Mouse (Mus musculus) intestine, postnatal 0 days (tissue): ENCODE results near the gene Etv6. TPM values are rescaled to one million over a fixed set of nuclear protein-coding genes. Genes with fewer than 3 reads are reported as not detected.
A peak's percentile ranks its signal among the peaks of the same experiment; 100 is the strongest.

Experiments
- ATAC-seq: fragments of 200-750 bp; cut with Nextera tagmentation; 2 replicates; pipeline ENCODE4 v1.8.0; 2017; ENCODE audit warnings: mild to moderate bottlenecking, moderate TSS enrichment, moderate library complexity
- H3K27ac ChIP-seq: fragments of 300-500 bp; sonication (generic); 2 replicates; pipeline ENCODE4 v1.5.1; 2014; ENCODE audit warnings: mild to moderate bottlenecking, low read depth, low read length, moderate library complexity
- H3K27me3 ChIP-seq: fragments of 300-500 bp; sonication (generic); replicated peaks from 2 replicates; pipeline ENCODE4 v1.6.1; 2014; ENCODE audit warnings: low read length, mixed read lengths; ENCODE audit not compliant: control insufficient read depth, insufficient read depth
- H3K36me3 ChIP-seq: fragments of 300-500 bp; sonication (generic); 2 replicates; pipeline ENCODE4 v1.6.1; 2014; ENCODE audit warnings: mild to moderate bottlenecking, moderate library complexity; ENCODE audit not compliant: control insufficient read depth, insufficient read depth
- H3K4me1 ChIP-seq: fragments of 300-500 bp; sonication (generic); replicated peaks from 2 replicates; pipeline ENCODE4 v1.6.1; 2014; ENCODE audit warnings: antibody characterized with exemption, low read length, mixed read lengths; ENCODE audit not compliant: control insufficient read depth, insufficient read depth
- H3K4me2 ChIP-seq: fragments of 300-500 bp; sonication (generic); replicated peaks from 2 replicates; pipeline ENCODE4 v1.6.1; 2014; ENCODE audit warnings: low read depth, mild to moderate bottlenecking, moderate library complexity
- H3K4me3 ChIP-seq: fragments of 300-500 bp; sonication (generic); 2 replicates; pipeline ENCODE4 v1.5.1; 2014; ENCODE audit warnings: low read depth, low read length
- H3K9ac ChIP-seq: fragments of 300-500 bp; sonication (generic); 2 replicates; pipeline ENCODE4 v1.6.1; 2014; ENCODE audit warnings: mild to moderate bottlenecking, low read depth, low read length
- H3K9me3 ChIP-seq: fragments of 300-500 bp; sonication (generic); 2 replicates; pipeline ENCODE4 v1.6.1; 2016; ENCODE audit warnings: mixed run types; ENCODE audit not compliant: control insufficient read depth
- CTCF ChIP-seq: sonication (generic); IDR thresholded peaks from 2 replicates; pipeline ENCODE4 v1.5.1; 2016; ENCODE audit warnings: low read depth, mild to moderate bottlenecking, control low read depth, antibody characterized with exemption, moderate library complexity
- WGBS: fragments of 180-500 bp; shearing (Covaris S2); extraction: QIAGEN DNeasy Blood & Tissue Kit; methylation state at CpG from one replicate; pipeline ENCODE4 v1.1.7; 2014; 5-methylcytosine and 5-hydroxymethylcytosine counted together
- polyA plus RNA-seq: library from polyadenylated mRNA; unstranded; fragments of >200 nt; fragmentation: Nextera tagmentation; extraction: Ambion mirVana; gene quantifications from 2 replicates; pipeline ENCODE4 v1.2.1, GENCODE M21; 2015

Etv6 gene
- polyA plus RNA-seq, 1 experiment from 2014 or later, result 7.8 TPM

DNA sequence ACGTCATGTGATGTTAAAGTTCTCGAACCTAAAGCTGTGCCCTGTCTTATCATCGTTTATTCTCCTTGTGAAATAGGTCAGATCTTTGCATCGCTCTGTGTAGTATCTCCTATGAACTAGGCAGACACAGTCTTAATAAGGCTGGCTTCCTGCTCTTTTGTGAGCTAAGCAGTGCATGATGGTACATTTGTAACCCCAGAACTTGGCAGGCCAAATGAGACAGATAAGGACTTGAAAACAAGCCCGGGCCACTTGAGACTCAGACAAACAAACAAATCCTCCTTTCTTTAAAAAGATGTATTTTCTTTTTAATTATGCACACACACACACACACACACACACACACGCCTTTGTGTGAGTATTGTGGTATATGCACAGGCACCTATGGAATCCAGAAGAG is 42.5 kb downstream of the Etv6 start:
- ATAC-seq, result no peak
- Histone ChIP-seq H3K4me1 (no peaks in the 10 kb centered on the region), H3K4me3 (no peak overlapping the region), H3K36me3 (0 out of 2 replicates have a peak, but pooled peaks cover 7% of the 10 kb centered on the region), H3K4me2 (no peak overlapping the region), H3K9me3 (no peaks in the 10 kb centered on the region), H3K27ac (no peak overlapping the region), H3K9ac (no peak overlapping the region), H3K27me3 (no peaks in the 10 kb centered on the region)
- 61% methylated on average over 6 of the region's 6 CpGs for WGBS
- TF ChIP-seq CTCF, result no peak

DNA sequence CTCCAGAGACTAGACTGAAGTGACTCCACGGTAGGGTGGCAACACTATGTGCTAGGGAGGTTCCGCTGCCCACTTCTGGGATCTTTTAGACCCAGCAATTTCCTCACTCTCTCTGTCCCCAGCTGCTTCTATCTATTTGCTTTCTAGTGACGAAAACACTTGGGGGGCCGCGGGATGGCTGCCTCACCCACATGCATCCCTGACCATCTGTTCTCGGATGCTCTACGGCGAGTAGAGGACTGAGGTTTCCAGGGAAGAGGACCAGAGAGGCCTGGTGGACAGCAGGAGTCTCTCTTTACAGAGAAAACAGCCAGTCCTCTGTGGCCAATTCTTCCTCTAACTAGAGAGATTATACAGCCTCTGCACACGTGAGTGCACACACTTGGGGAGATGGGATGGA is 43.6 kb downstream of the Etv6 start:
- Histone ChIP-seq H3K9me3 (no peaks in the 10 kb centered on the region), H3K36me3 (no peaks in the 10 kb centered on the region), H3K27me3 (no peaks in the 10 kb centered on the region), H3K4me2 (no peak overlapping the region), H3K27ac (no peak overlapping the region), H3K4me3 (no peak overlapping the region), H3K4me1 (no peaks in the 10 kb centered on the region), H3K9ac (no peak overlapping the region)
- ATAC-seq, result no peak
- 88% methylated on average over 9 of the region's 9 CpGs for WGBS
- no peak for TF ChIP-seq CTCF

DNA sequence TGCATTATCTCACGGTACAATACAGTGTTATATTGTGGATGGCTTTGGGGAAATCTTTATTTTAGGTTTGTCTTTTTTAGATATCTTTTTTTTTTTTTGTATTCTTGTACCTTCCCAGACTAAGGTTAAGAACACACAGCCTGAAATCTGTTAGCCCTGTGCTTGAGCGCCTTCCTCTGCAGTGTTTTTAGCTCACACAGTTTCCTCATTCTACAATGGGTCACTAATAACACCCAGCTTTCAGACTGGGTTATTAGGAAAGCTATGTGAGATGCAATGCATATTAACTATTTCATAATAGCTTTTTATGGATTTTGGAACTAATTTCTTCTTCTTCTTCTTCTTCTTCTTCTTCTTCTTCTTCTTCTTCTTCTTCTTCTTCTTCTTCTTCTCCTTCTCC is 44.1 kb downstream of the Etv6 start:
- Histone ChIP-seq H3K4me2 (no peak overlapping the region), H3K27me3 (no peaks in the 10 kb centered on the region), H3K9me3 (no peaks in the 10 kb centered on the region), H3K9ac (no peak overlapping the region), H3K27ac (no peak overlapping the region), H3K36me3 (no peaks in the 10 kb centered on the region), H3K4me3 (no peak overlapping the region), H3K4me1 (no peaks in the 10 kb centered on the region)
- WGBS, result 88% methylated on average over 2 of the region's 2 CpGs
- no peak for ATAC-seq
- no peak for TF ChIP-seq CTCF

DNA sequence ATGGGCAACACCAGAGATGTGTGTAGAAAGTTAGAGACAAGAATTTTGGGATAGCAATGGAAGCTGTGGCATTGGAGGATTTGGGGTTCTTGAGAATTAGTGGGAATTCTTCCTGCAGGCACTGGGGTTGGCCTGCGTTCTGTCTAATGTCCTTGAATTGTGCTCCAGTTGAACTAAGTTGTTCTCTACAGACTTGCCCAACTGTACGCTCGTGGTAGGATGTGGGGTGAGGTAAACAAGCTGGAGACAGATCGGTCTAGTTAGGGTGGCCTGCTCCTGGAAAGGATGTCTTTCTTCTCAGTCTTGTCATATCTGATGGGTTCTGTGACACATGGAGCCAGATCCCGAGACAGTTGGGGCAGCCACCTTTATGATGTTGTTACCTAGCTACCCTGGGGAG is 45.4 kb downstream of the Etv6 start:
- no peak for ATAC-seq
- H3K27ac ChIP-seq, result no peak overlapping the region
- H3K4me1 ChIP-seq, result no peaks in the 10 kb centered on the region
- WGBS, result 91% methylated on average over 5 of the region's 5 CpGs
- no peaks in the 10 kb centered on the region for H3K36me3 ChIP-seq
- H3K9ac ChIP-seq, result no peak overlapping the region
- H3K27me3 ChIP-seq, result no peaks in the 10 kb centered on the region
- no peak for TF ChIP-seq CTCF
- no peak overlapping the region for H3K4me2 ChIP-seq
- no peak overlapping the region for H3K4me3 ChIP-seq
- H3K9me3 ChIP-seq, result no peaks in the 10 kb centered on the region

DNA sequence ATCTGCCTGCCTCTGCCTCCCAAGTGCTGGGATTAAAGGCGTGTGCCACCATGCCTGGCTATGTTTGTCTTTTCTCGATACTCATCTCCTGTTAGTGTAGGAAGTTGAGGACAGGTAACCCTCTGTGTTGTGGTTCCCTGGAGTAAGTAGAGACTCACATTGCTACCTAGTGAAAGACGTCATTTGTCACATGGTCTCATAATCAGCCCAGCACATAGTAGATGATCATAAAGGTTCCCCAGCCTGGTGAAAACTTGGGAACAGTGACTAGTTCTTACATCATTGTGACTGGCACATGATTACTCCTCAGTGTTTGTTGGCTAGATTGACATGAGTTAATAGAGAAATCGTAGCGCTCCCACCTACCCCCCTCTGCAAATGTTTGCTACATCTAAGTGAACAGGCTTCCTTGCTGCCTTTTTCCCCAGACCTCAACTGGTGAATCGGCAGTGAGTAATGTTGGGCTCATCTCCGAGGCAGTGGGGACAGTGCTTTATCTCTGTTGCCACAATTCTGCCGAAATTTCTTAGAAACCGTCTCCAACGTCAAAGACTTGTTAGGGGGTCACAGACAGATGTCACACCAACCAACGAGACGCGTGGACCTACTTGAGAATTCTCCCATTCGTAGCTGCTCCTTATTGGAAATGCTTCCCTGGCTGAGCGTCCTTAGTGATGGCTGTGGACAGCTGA is 46.9 kb downstream of the Etv6 start:
- Histone ChIP-seq H3K4me3 (no peak overlapping the region), H3K36me3 (no peaks in the 10 kb centered on the region), H3K4me2 (no peak overlapping the region), H3K9me3 (no peaks in the 10 kb centered on the region), H3K4me1 (no peaks in the 10 kb centered on the region), H3K27ac (no peak overlapping the region), H3K9ac (no peak overlapping the region), H3K27me3 (no peaks in the 10 kb centered on the region)
- no peak for TF ChIP-seq CTCF
- 0 out of 2 replicates have a peak, but pooled peaks have one; percentile 4 for ATAC-seq
- 90% methylated on average over 15 of the region's 15 CpGs for WGBS

DNA sequence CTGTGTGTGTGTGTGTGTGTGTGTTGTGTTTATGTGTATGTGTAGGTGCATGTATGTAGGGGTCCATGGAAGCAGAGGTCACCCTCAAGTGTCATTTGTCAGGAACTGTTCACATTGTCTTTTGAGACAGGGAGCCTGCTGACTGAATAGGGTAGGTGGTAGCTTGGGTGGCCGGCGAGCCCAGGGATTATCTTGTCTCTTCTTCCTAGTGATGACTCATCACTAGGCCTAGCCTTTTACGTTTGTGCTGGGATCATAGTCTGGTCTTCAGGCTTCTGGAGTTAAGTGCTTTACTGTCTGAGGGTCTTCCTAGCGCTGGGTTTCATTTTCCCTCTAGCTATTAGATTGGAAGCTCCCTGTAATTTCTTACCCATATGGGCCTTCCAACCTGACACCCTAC is 47.9 kb downstream of the Etv6 start:
- Histone ChIP-seq H3K36me3 (no peaks in the 10 kb centered on the region), H3K9ac (no peak overlapping the region), H3K4me3 (no peak overlapping the region), H3K27me3 (no peaks in the 10 kb centered on the region), H3K27ac (no peak overlapping the region), H3K4me1 (no peaks in the 10 kb centered on the region), H3K9me3 (no peaks in the 10 kb centered on the region), H3K4me2 (no peak overlapping the region)
- ATAC-seq, result no peak
- WGBS, result 68% methylated on average over 4 of the region's 4 CpGs
- no peak for TF ChIP-seq CTCF

DNA sequence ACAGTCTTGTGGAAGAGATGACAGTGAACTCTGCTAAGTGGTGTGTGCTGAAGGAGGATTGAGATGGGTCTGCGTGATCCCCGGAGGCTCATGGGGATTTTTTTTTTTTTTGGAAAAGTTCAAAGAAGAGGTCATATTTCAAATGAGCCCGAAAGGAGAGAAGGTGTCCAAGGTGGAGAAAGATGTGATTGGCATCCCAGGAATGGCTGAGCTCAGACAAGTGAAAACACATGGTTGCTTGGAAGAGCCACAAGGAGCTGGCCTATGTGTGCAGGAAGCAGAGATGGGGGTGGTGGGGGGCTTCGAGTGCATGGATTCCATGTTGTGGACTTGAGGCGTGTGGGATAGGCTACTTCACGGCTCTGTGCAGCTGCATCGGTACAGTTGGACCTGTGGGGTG is 50.9 kb downstream of the Etv6 start:
- no peak for TF ChIP-seq CTCF
- Histone ChIP-seq H3K4me3 (no peak overlapping the region), H3K27ac (no peak overlapping the region), H3K4me1 (peaks cover 5% of the 10 kb centered on the region; the same call in 1 of the 2 replicates), H3K36me3 (no peaks in the 10 kb centered on the region; the same call in 1 of the 2 replicates), H3K9me3 (no peaks in the 10 kb centered on the region), H3K4me2 (no peak overlapping the region), H3K27me3 (no peaks in the 10 kb centered on the region), H3K9ac (no peak overlapping the region)
- no peak for ATAC-seq
- WGBS, result 92% methylated on average over 7 of the region's 7 CpGs
